Mouse (Mus musculus) layer of hippocampus, postnatal 25 days (tissue): ENCODE measurements around the gene Cacna1f. TPM values are rescaled to one million over a fixed set of nuclear protein-coding genes. Genes with fewer than 3 reads are reported as not detected.

Source experiments
- DNase-seq, 2 experiments: peaks; one replicate each; pipeline ENCODE4 v3.0.0; 2022; ENCODE audit warnings: mixed read lengths in 2 of 2, low spot score in 1 of 2; ENCODE audit errors: extremely low spot score in 1 of 2
- total RNA-seq, 2 experiments: library from RNA; stranded (reverse); gene quantifications; 2 replicates each; pipeline ENCODE4 v1.2.3; 2021

Cacna1f gene
- total RNA-seq, result not detected

DNA sequence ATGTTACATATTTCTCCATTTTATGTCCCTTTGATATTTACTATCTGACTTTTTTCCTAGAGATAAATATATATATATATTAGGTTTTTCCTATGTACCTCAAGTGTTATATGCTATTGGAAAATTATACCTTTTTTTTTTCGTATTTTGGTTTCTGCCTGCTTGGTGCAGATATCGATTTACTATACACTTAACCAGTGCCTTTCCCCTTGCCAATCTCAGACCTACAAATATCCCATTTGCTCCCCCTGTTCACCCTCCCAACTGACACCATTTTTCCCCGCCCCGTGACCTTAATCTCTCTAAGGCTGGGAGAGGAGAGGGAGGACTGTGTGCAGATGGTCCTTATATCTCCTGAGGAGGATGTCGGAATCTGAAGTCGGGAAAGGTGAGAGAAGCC lies at the start of gene Cacna1f:
Gene Cacna1f (plus strand): TSS at position 301 of the 400 bp plus-strand sequence.
- DNase-seq, result no peak

DNA sequence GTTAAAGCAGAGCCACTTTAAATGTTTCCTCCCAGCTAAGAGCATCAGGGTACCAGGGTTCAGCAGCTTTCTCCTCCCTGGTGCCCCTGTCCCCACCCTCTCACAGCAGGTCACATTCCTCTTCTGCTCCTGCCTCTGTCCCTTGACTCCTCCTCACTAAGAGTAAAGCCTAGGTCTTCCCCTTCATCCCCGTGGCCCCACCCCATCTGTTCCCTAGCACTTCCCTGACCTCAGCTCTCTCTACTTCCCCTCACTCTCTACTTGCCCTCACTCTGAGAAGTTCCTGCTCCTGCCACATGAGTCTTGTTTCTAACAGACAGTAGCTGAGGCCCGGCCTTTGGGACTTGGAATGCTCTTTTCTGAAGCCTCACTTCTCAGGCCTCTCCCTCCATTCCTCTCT lies 43.8 kb upstream of the Cacna1f start:
- DNase-seq, result no peak

DNA sequence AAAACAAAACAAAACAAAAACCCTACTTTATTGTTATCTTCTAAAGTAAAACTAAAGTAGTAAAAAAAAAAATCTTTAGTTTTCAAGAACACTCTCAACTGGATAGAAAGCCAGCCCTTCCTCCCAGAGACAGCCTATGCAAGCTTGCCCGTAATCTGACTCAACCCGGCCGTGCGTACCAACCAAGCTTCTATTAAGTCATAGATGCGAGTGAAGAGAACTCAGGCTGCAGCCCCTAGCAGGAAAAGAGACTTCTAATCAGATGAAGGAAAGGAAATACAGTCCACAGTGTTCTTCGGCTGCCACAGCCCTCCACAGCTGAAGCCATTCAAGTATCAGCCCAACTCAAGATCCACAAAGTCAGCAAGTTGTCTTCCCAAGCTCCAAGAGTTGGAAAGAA lies 40.5 kb upstream of the Cacna1f start:
- DNase-seq, result no peak

DNA sequence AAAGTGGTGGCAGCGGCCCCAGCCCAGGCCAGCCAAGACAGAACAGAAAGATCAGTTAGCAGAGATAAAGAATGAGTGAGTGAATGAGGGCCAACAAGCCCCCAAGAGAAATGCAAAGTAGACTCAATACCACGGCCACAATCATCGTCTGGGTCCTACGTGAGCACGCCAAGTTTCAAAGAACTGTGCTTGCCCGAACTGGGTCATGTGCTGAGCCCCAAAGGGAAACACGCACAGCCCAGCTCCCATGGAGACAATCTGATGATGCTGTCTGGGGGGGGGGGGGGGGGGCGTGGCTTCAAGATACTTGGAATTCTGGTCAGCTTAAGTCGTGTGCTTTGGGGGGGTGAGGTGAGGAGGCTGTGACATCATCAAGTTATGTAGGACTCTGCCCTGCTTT lies 39.4 kb upstream of the Cacna1f start:
- DNase-seq, result no peak

DNA sequence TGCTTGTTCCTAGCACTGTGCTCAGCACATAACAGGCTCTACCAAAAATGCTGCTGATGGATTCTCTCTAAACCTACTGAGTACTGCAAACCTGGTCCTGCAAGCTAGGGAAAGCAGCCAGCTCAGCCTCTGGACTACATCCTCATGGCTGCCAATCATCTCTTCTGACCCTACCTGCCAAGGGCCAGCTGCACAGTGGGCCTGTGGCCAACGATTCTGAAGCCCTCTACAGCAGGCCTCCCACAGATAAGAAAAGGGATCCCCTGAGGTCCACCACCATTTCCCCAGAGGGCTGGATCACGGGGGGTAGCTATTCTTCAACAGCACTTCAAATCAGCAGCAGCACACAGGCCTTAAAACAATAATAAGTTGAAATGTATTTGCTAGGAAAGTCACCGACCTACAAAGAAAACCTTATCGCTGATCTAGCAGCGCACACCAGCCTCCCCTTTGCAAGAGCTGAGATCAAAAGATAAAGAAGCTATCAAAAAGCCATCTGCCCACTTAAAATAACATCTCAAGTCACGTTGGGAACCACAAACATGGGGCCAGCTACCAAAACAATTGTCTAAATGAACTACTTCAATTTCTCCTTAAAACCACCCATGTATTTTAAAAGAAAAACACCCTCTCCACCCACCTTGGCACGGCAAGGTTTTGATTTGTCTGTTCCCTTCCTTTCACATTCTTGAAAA lies 36.3 kb upstream of the Cacna1f start:
- no peak for DNase-seq

DNA sequence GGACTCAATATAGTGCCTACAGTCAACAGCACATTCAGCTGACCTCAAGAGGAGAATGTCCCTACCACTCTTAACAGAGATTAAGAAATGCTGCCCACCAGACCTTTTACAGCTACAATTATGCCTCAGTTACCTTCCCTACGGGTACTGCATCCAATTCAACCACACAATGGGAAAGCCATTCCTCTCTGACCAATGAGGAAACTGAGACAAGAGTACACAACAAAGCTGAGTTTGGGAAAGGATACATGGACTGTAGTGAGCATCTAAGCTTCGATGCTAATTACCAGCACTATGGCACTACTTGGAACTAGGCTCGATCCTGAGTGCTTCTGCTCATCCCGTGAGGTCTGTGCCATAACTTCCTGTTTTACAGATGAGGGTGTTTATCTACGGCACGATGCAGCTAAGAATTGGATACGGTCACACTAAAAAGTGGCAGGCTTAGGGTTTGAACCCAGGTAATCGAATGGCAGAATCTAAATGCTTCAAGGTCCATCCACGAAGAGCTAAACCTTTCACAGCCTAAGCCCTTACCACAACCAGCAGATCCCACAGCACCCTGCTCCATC lies 35.2 kb upstream of the Cacna1f start:
- no peak for DNase-seq

DNA sequence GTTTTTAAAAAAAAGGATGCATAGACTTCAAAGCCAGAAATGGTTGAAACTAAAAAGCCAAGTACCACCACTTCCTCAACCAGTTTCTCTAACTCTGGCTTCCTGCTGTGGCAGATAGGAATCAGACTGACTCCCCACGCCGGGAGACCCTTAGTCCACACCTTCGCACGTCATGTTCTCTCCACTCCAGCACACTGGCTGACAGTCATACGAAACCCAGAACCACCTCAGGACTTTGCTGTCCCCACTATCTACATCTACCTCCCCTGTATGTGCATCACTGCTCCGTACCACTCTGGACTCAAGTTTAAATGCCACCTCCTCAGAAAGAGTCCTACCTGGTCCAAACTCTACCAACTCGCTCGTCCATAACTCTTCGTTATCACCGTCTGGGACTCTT lies 34.4 kb upstream of the Cacna1f start:
- DNase-seq, result no peak

DNA sequence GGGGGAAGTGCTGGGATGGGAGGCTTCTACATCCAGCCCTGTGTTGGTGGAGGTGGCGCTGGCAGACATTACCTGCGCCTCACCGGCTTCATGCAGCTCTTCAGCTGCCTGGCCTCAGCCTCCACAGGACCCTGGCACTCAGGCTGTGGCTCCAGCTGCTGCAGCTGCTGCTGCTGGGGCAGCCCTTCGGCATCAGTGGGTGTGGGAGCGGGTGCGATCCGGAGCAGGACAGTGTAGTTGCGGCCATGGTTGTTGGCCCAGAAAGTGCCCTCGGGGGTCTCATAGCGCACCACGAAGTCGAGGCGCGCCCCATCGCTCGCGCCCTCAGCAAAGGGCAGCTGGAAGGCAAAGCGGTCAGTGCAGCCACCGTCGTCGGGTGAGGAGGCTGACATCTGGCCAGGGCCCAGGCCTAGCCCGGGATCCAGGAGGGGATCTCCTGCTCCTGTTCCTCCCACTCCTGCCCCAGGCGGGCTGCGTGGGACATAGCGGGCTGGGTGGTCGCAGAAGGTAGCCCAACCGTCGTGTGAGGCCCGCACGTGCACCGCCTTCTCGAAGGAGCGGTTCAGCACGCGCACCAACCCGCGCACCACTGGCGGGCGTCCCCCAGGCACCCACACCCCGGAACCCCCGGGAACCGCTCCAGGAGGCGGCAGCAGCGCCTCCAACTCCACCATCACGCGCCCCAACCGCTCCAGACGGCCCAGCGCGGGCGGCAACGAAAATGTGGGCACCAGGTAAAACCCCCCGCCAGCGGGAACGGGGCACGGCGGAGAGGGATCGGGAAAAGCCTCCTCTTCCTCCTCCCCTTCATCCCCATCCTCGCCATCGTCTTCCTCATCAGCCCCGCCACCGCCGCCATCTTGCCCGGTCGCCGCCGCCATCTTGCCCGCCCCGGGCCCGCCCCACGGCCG lies 33.5 kb upstream of the Cacna1f start, which contains the start of gene Foxp3:
Gene Foxp3 (plus strand): TSS at position 469 of the 911 bp plus-strand sequence.
- DNase-seq, result peak in 1 of 2 experiments; percentile 36

DNA sequence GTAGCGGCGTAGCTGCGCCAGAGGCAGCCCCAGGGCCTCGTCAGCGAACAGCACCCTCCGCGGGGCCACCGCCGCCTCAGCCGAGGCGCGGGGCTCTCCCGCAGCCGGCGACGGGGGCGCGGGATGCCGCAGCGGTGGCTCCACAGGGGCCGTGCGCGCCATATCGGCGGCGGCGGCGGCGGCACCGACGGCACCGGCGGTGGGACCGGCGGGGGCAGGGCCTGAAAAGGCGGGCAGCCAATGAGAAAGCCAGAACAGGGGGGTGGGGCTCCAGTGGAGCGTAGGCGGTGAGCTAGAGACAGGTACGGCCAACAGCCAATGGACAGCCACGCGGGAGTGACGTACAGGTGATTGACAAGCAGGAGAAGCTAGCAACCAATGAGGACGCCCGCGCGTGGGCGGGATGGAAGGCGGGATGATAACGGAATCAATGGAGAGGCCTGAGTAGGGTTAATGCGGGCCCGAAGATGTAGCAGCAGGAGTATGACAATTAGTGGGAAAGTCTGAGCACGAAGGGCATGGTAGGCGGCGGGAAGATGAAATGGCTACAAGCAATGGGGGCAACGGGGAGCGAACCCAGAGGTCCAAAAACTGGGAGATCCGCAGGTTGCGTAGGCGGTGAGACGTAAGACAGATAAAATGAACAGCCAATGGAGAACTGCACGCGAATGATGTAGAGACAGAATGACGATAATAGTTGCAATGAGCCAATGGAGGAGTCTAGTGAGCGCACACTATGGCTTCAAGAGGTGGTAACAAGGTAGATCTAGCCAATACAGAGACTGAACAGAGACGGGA lies 32.6 kb upstream of the Cacna1f start, which contains the start of gene Ppp1r3f:
Gene Ppp1r3f (minus strand): TSS at position 197 of the 798 bp plus-strand sequence.
- DNase-seq, result peak; percentile 83 to 89

DNA sequence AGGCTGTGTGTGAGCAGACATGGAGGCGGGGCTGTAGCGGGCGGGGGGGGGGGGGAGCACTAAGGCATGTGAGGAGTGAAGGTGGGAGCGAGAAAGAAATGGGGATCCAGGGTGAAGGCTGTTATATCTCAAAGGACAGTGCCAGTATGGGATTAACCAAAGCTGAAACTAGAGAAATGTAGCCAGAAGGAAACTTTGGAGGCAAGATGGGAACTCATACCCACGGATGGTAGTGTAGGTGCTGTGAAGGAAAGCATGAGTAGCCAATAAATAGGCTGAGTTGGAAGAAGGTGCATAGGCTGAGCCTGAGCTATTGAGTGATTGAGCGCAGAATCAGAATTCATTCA lies 32.0 kb upstream of the Cacna1f start:
- no peak for DNase-seq

DNA sequence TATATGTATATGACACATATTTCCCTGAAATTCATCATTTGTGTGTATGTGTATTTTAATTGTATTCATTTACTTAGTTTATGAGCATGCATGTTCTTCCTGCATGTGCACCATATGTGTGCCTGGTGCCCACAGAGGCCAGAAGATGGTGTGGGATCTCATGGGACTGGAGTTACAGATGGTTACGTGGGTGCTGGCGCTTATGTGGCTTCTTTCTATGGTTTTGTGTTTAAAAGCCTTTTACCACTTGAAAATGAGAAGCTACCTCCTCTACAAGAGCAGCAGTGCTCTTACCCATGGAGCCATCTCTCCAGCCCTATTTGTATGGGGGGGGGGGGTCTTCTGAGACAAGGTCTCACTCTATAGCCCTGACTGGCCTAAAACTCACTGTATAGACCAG lies 25.7 kb upstream of the Cacna1f start:
- no peak for DNase-seq

DNA sequence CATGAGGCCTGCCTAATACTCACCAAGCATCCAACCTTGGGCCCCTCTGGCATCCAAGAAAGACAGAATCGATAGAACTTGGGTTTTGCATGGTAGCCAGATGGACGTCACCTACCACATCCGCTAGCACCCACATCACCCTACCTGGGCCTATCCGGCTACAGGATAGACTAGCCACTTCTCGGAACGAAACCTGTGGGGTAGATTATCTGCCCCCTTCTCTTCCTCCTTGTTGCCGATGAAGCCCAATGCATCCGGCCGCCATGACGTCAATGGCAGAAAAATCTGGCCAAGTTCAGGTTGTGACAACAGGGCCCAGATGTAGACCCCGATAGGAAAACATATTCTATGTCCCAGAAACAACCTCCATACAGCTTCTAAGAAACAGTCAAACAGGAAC lies 23.0 kb upstream of the Cacna1f start:
- DNase-seq, result no peak

DNA sequence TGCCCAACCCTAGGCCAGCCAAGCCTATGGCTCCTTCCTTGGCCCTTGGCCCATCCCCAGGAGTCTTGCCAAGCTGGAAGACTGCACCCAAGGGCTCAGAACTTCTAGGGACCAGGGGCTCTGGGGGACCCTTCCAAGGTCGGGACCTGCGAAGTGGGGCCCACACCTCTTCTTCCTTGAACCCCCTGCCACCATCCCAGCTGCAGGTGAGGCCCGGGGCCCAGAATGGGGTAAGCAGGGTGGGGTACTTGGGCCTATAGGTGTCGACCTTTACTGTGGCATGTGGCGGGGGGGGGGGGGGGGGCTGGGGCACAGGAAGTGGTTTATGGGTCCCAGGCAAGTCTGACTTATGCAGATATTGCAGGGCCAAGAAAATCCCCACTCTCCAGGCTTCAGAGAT lies 20.5 kb upstream of the Cacna1f start:
- no peak for DNase-seq

DNA sequence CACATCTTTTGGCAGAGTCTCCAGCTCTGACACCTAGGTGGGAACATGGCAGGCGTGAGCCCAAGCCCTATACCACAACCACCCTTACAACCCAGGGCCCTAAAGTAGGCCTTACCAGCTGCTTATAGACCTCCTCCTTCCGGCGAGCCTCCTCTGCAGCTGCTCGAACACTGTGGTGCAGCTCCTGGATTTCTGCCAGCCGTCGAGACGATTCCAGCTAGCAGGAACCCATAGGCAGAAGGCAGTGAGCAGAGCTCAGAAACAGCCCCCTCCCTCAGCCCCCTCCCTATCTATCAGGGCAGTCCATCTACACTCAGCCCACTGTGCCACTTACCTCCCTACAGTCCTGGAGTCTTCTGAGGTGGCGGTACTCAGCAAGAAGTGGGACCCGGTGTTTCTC lies 11.5 kb upstream of the Cacna1f start:
- no peak for DNase-seq

DNA sequence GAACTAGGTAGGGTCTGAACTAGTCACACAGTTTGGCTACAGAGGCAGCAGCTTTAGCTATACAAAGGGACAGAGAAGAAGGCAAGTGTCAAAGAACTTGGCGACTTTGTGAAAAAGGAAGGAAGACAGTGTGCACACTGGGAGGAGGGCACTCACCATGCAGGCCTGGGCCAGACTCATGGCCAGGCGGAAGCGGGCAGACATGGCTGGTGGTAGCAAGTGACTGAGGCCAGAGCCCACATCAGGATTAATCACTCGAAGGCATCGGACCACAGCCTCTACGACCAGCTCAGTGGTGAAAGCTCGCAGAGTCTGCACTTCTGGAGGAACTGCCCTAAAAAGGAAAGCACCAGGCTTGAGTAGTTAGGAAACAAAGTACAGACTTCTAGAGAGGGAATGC lies 2.9 kb upstream of the Cacna1f start:
- DNase-seq, result no peak

DNA sequence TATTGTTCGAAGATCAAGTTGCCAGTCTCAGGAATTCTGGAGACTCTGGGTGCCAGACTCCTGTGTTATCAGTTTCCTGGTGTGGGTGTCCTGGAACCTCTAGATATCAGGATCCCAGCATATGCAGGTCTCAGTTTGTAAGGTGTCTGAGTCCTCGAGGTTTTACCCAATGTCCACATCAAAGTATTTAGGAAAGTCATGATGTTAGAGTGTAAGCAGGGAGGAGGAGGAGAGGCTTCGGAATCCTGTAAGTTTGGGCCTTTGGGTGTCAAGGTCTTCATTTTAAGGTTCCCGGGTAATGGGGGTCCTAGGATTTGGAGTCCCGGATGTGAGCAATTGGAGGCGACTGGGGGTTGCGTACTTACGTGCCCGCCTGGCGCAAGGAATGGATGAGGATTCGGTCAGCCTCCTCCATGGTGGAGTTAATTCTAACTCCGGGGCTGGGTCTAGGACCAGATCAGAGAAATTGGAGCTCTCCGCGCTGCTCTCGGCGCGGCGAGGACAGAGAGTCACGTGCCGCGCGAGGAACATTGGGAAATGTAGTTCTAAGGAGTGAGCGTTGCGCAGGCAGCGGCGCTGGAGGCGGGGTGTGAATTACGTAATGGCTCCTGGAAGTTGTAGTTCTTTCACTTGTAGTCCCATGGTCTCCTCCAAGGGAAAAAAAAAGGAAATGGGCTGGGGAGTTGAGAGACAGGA lies 1.9 kb upstream of the Cacna1f start, which contains the start of gene Ccdc22:
Gene Ccdc22 (minus strand): TSS at position 639 of the 696 bp plus-strand sequence.
- peak; percentile 54 to 61 for DNase-seq

DNA sequence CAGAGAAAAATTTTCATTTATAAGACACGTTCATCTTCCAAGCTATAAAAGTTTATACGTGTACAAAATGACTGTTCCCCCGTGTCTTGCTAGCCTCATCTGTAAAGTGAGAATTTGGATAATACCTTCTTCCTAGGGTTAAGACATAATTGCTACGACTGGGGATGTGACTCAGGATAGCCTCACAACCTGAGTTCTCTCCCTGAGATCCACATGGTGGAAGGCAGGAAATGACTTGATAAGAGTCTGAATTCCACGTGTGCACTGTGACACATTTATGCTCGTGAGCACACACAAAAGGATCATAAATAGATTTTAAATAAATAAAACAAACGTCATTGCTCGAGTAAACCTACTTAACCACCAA lies 1.3 kb upstream of the Cacna1f start:
- no peak for DNase-seq

DNA sequence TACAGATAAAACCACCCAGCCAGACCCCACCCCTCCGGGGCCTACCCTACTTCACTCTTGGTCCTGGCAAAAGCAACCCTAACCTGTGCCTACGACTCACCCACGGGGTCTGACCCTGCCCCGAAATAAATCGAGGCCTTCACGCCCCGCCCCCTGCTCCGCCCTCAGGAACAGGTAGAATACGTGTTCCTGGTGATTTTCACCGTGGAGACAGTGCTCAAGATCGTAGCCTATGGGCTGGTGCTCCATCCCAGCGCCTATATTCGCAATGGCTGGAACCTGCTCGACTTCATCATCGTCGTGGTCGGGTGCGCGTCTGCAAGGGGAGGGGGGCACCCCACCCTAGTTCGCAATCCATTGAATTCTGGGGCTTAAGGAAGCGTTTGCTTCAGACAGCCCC lies 3.2 kb downstream of the Cacna1f start:
- DNase-seq, result no peak

DNA sequence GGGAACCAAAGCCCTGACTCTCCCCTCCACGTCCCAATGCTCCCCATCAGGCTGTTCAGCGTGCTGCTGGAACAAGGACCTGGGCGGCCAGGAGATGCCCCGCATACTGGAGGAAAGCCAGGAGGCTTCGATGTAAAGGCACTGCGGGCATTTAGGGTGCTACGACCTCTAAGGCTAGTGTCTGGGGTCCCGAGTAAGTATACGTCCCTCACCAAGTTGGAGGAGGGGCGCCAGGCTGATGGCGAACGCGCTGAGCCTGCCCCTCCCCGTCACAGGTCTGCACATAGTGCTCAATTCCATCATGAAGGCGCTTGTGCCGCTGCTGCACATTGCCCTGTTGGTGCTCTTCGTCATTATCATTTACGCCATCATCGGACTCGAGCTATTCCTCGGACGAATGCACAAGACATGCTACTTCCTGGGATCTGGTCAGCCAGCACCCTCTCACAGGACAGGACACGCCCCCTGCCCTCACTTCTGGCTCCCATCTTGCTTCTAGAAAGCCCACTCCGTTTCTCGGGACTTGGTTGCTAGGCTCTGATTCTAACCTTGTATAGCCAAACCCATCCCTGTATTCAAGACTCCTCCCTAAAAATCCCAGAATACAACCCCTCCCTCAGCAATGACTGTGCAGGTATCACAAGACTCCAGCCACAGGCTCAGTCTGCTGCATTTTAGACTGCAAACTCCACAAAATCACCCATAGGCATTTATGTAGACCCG lies 3.8 kb downstream of the Cacna1f start:
- peak in 1 of 2 experiments; percentile 6 for DNase-seq
